Mouse (Mus musculus) midbrain, postnatal 0 days (tissue): ENCODE measurements around the gene Cyp2d26. TPM values are rescaled to one million over a fixed set of nuclear protein-coding genes. Genes with fewer than 3 reads are reported as not detected.
"Not testable (repeated sequence)": the region's sequence is repeated elsewhere in the genome, so short reads cannot be mapped to it uniquely, and the experiment has no call there.

Source experiments
- ATAC-seq: fragments of 200-750 bp; cut with Nextera tagmentation; 2 replicates; pipeline ENCODE4 v1.8.0; 2017; ENCODE audit warnings: moderate number of reproducible peaks, mild to moderate bottlenecking, moderate TSS enrichment, moderate library complexity; ENCODE audit not compliant: low FRiP score
- DNase-seq: peaks from one replicate; pipeline ENCODE4 v3.0.0-alpha.2; 2015; ENCODE audit warnings: low spot score
- H3K27ac ChIP-seq: fragments of 300-500 bp; sonication (generic); 2 replicates; pipeline ENCODE4 v1.5.1; 2014; ENCODE audit warnings: low read depth, mild to moderate bottlenecking, low read length, mixed read lengths
- H3K27me3 ChIP-seq: fragments of 300-500 bp; sonication (generic); 2 replicates; pipeline ENCODE4 v1.6.1; 2014; ENCODE audit warnings: low read length, control low read depth, mixed read lengths; ENCODE audit not compliant: insufficient read depth
- H3K36me3 ChIP-seq: fragments of 300-500 bp; sonication (generic); 2 replicates; pipeline ENCODE4 v1.6.1; 2014; ENCODE audit warnings: low read length, control low read depth, mixed read lengths; ENCODE audit not compliant: insufficient read depth
- H3K4me1 ChIP-seq: fragments of 300-500 bp; sonication (generic); 2 replicates; pipeline ENCODE4 v1.6.1; 2014; ENCODE audit warnings: mild to moderate bottlenecking, control low read depth, antibody characterized with exemption, low read length, mixed read lengths; ENCODE audit not compliant: insufficient read depth
- H3K4me2 ChIP-seq: fragments of 300-500 bp; sonication (generic); 2 replicates; pipeline ENCODE4 v1.6.1; 2014; ENCODE audit warnings: low read depth, mild to moderate bottlenecking, low read length, mixed read lengths; ENCODE audit not compliant: poor library complexity, severe bottlenecking
- H3K4me3 ChIP-seq: fragments of 300-500 bp; sonication (generic); 2 replicates; pipeline ENCODE4 v1.5.1; 2014; ENCODE audit warnings: low read depth, mild to moderate bottlenecking, low read length, moderate library complexity
- H3K9ac ChIP-seq: fragments of 300-500 bp; sonication (generic); replicated peaks from 2 replicates; pipeline ENCODE4 v1.6.1; 2014; ENCODE audit warnings: mild to moderate bottlenecking, low read length, moderate library complexity, mixed read lengths; ENCODE audit not compliant: poor library complexity, severe bottlenecking
- H3K9me3 ChIP-seq: fragments of 300-500 bp; sonication (generic); 2 replicates; pipeline ENCODE4 v1.6.1; 2016; ENCODE audit warnings: low read length, control low read depth
- CTCF ChIP-seq: IDR thresholded peaks from 2 replicates; pipeline ENCODE4 v1.5.1; 2016; ENCODE audit warnings: antibody characterized with exemption, mild to moderate bottlenecking
- WGBS: fragments of 180-500 bp; shearing (Covaris S2); extraction: QIAGEN DNeasy Blood & Tissue Kit; methylation state at CpG from one replicate; pipeline ENCODE4 v1.1.7; 2014; 5-methylcytosine and 5-hydroxymethylcytosine counted together
- polyA plus RNA-seq: library from polyadenylated mRNA; unstranded; fragments of >200 nt; fragmentation: Nextera tagmentation; extraction: Ambion mirVana; gene quantifications from 2 replicates; pipeline ENCODE4 v1.2.1, GENCODE M21; 2015
- total RNA-seq: library from RNA; depleted of rRNA; stranded (reverse); fragments of >200 nt; gene quantifications from 2 replicates; pipeline ENCODE4 v1.2.3, GENCODE M21; 2014

Cyp2d26 gene
- total and polyA plus RNA-seq, 2 experiments from 2014 or later = not detected

DNA sequence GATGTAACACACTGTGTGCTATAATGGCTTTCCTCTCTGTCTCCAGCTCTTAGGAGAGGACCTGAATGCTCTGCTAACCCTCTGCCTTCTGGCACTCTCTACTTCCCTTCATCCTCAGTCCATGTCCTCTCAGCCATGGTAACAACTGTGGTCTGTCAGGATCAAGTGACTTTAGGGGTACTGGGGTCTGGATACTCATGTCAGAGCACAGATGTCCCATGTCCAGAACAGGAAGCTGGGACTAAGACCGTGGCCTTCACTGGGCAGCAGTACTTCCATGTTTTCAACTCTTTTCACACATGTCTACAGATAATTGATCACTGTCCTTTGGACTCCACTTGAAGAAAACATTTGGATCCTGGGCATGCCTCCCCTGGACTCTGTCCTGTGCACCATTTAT lies 10.3 kb downstream of the Cyp2d26 start:
- H3K4me1 ChIP-seq = no peaks in the 10 kb centered on the region
- H3K4me3 ChIP-seq = no peak overlapping the region
- no peak for TF ChIP-seq CTCF
- ATAC-seq (no peak), DNase-seq (no peak)
- H3K4me2 ChIP-seq = no peak overlapping the region
- H3K36me3 ChIP-seq = no peaks in the 10 kb centered on the region
- H3K27me3 ChIP-seq = no peaks in the 10 kb centered on the region
- no peaks in the 10 kb centered on the region for H3K9me3 ChIP-seq
- 89% methylated on average over 1 of the region's 1 CpGs for WGBS
- no peak overlapping the region for H3K27ac ChIP-seq
- no peak overlapping the region for H3K9ac ChIP-seq

DNA sequence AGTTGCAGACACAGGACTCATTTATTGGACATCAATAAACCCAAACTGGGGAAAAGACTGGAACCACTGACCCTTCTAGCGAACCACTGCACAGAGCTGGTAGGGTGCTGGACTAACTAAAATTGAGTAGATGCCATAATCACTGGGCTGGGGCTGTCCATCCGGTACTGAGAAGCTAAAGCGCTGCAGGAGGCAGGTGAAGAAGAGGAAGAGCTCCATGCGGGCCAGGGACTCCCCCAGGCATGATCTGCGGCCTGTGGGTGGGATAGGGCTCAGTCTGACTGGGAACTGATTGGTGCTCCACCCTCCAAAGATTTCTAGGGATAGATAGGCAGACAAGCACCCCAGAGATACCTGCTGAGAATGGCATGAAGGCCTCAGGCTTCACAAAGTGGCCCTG lies 16.2 kb downstream of the Cyp2d26 start:
- H3K9ac ChIP-seq, H3K27ac ChIP-seq, H3K4me1 ChIP-seq, ATAC-seq, H3K9me3 ChIP-seq, H3K4me2 ChIP-seq, H3K36me3 ChIP-seq, H3K27me3 ChIP-seq, H3K4me3 ChIP-seq, DNase-seq: not testable (repeated sequence)
- WGBS = 84% methylated on average over 5 of the region's 5 CpGs

DNA sequence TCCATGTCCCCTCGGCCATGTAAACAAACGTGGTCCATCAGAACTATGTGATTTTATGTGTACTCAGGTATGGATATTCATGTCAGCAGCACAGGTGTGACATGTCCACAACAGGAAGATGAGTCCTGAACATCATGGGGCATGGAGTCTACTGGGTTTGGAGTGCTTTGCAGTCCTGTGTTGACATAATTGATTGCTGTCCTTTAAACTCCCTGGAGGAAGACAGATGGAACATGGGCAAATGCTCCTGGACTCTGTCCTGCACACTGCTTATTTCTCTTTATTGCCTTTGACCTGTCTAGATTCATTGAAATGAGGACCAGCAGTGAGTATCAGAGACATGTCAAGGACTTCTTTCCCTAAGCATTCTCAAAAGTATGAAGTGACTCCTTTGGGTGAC lies 28.2 kb downstream of the Cyp2d26 start:
- Histone ChIP-seq H3K27ac (no peak overlapping the region), H3K9ac (no peak overlapping the region), H3K4me3 (no peak overlapping the region), H3K27me3 (no peaks in the 10 kb centered on the region), H3K4me1 (no peaks in the 10 kb centered on the region), H3K4me2 (no peak overlapping the region), H3K36me3 (no peaks in the 10 kb centered on the region), H3K9me3 (no peaks in the 10 kb centered on the region)
- ATAC-seq = no peak
- TF ChIP-seq CTCF = no peak
- 85% methylated on average over 2 of the region's 2 CpGs for WGBS
- DNase-seq = no peak

DNA sequence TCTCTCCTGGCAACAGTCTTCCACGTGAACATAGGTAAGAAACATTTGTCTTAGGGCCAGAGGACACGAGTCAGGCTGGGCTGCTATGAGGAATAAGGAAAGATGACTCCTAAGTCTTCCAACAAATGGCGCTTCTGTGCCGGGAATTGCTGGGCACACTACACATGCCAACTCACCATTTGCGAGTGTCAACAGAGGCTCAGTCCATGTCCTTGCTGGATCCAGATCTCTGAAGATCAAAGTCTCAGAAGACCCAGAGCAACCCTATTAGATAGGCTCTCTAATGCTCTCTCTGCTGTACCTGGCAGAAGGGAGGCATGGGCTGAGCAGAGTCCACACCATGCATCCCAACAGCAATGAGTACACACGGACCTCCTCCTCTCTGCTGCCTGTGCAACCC lies 29.2 kb downstream of the Cyp2d26 start:
- Histone ChIP-seq H3K27me3 (no peaks in the 10 kb centered on the region), H3K9me3 (no peaks in the 10 kb centered on the region), H3K4me3 (no peak overlapping the region), H3K4me1 (no peaks in the 10 kb centered on the region), H3K36me3 (no peaks in the 10 kb centered on the region), H3K4me2 (no peak overlapping the region), H3K9ac (no peak overlapping the region), H3K27ac (no peak overlapping the region)
- no peak for TF ChIP-seq CTCF
- ATAC-seq = no peak
- WGBS = 83% methylated on average over 6 of the region's 6 CpGs
- no peak for DNase-seq

DNA sequence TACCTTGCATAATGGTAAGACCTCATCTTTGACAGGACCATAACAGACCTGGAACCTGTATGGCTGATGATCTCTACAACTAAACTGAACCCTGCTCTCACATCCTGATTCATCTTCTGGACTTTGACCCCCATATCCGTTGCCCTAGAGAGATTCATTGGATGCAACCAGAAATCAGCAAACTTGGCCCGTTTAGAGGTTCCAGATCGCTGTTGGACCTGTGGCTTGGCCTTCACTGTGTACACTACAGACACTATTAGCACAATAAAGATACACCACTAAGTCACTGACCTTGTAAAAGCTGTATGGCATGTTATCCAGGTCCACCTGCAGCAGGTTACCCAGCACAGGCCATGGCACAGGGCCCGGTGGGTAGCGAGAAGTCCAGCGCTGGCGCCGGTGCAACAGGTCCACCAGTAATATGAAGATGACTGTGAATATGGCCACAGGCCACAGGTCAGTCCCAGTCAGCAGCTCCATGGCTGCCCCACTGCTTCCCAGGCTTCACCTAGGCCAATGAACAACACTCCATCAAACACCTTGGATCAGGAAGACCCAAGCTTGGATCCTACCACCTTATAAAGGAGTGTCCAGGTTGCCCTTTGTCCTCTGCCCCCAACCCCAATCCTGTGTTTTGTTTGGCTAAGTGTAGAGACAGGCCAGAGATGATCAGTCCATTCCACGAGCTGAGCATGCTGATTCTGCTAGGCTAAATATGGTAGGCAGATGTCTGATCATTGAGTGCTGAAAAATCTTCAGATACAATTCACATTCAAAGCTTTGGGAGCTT lies 30.3 kb downstream of the Cyp2d26 start, which contains the start of gene Cyp2d40:
Gene Cyp2d40 (minus strand): TSS at position 553 of the 790 bp plus-strand sequence.
- no peak within 1 kb of the TSS for H3K4me2 ChIP-seq
- H3K9me3 ChIP-seq = no peaks in the 10 kb centered on the region
- no peak within 1 kb of the TSS for H3K9ac ChIP-seq
- DNase-seq = no peak
- no peak for TF ChIP-seq CTCF
- H3K27me3 ChIP-seq = no peaks in the 10 kb centered on the region
- 93% methylated on average over 9 of the region's 9 CpGs for WGBS
- ATAC-seq = no peak
- H3K36me3 ChIP-seq = no peaks in the 10 kb centered on the region
- no peak within 1 kb of the TSS for H3K27ac ChIP-seq
- H3K4me1 ChIP-seq = no peaks in the 10 kb centered on the region
- no peak within 1 kb of the TSS for H3K4me3 ChIP-seq

DNA sequence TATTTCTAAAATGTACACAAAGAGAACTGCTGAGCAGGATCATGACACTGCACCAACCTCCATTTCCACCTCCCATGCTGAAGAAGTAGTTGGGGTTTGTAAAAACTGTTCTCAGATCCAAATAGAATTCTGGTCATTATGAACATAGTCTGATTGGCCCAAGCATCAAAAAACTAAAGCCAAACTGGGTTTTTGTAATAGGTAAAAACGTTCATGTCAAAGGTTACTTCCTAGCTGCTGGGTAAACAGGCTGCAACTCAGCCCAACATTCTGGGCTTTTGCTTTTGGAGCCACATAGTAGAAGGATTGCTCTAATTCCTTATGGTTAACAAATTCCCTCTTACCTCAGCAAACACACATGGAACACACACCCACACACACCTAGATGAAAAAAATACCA lies 46.0 kb downstream of the Cyp2d26 start:
- Histone ChIP-seq H3K4me1 (no peaks in the 10 kb centered on the region), H3K4me3 (no peak overlapping the region), H3K36me3 (no peaks in the 10 kb centered on the region), H3K27me3 (no peaks in the 10 kb centered on the region), H3K27ac (no peak overlapping the region), H3K9ac (no peak overlapping the region), H3K4me2 (no peak overlapping the region), H3K9me3 (no peaks in the 10 kb centered on the region)
- ATAC-seq = no peak
- TF ChIP-seq CTCF = no peak
- 49% methylated on average over 1 of the region's 1 CpGs for WGBS
- no peak for DNase-seq
